Mouse (Mus musculus) liver, postnatal 0 days (tissue): ENCODE measurements around the gene Swap70.

Experiments
- CTCF ChIP-seq: sonication (generic); IDR thresholded peaks from 2 replicates; pipeline ENCODE4 v1.5.1; 2016; ENCODE audit warnings: antibody characterized with exemption, low read depth
- EP300 ChIP-seq: IDR thresholded peaks from 2 replicates; pipeline ENCODE4 v1.6.1; 2016; ENCODE audit warnings: antibody characterized with exemption, low read depth, mild to moderate bottlenecking

DNA sequence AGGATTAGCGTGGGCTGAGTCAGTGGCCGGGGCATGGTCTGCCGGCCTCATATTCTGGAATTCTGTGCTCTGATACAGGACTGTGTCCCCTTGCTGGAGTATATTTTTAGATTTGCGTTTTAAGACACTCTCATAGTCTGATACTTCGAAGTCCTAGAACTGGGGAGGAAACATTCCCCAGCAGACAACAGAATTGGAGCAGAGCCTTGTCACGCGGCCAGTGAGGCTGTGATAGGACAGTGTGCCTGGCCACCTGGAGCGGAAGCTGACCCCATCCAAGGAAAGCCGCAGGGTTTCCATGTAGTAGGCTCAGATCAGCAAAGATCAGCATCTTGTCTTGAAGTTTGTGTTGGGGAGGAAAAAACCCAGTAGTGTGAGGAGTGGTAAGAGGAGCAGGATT lies 23.6 kb downstream of the Swap70 start:
- TF ChIP-seq CTCF (no peak), EP300 (no peak)
